Mouse (Mus musculus): ENCODE results near the gene Gm21190. TPM values are rescaled to one million over a fixed set of nuclear protein-coding genes. Genes with fewer than 3 reads are reported as not detected.
"Not testable (repeated sequence)": the region's sequence is repeated elsewhere in the genome, so short reads cannot be mapped to it uniquely, and the experiment has no call there.

Gm21190 gene
- polyA plus RNA-seq, 1 experiment from 2014 or later: not detected

DNA sequence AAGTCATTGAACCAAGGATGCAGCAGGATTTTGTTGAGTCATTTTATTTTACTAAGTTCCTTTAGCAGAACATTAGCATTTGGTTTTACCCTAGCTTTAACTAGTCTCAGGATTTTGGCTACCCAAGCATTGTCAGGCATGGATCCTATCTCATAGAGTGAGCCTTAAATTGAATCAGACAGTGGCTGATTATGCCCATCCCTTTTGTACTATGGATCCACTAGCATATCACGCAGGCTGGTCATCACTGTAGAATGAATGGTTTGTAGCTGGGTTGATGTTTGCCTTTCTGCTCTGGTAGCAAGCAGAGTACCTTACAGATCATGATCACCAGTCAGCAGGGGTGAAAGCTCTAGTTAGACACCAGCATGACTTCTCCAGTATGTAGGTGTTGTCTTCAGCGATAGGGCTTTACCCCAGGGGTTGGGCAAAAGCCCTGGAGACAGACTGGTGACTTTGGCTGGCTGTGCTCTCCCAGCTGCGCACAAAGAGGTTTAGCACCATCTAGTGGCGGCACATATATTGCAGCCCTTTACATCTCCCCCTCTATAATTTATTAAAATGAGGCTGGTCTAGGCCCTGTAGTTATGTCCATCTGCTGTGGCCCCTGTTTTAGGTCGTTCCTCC, 30.1 kb downstream of the Gm21190 start:
- 30% methylated on average over 5 of the region's 5 CpGs for WGBS
- not testable (repeated sequence) for H3K9ac ChIP-seq (ENCODE audit: low read length); H3K9me3 ChIP-seq (replicated peaks; ENCODE audit: control insufficient read depth, low read length)

DNA sequence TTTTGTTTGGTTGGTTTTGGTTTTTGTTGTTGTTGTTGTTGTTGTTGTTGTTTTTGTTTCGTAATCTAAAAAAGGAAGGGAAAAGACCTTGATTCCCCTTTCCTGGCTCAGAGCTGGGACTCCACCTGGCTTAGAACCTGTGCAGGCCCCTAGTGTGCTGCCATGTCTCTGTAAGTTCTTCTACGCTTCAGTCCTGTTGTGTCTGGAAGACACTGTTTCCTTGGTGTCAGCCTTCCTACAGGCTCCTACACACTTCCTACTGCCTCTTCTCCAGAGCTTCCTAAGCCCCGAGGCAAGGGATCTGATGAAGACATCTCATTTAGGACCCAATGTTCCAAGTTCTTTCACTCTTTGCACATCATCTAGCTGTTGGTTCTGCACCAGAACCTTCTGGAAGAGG, 30.7 kb downstream of the Gm21190 start:
- not testable (repeated sequence) for H3K4me1 ChIP-seq (ENCODE audit: control insufficient read depth, insufficient read depth, low read length); H3K4me3 ChIP-seq (replicated peaks; ENCODE audit: low read length); H3K9me3 ChIP-seq (replicated peaks; ENCODE audit: control insufficient read depth, low read length); H3K4me2 ChIP-seq (ENCODE audit: low read depth, low read length); H3K36me3 ChIP-seq (ENCODE audit: control insufficient read depth, insufficient read depth, low read length); H3K9ac ChIP-seq (ENCODE audit: low read length); H3K27ac ChIP-seq (ENCODE audit: low read length); H3K27me3 ChIP-seq (ENCODE audit: control insufficient read depth, insufficient read depth, low read length)
- WGBS: 70% methylated on average over 3 of the region's 3 CpGs
- peak; percentile 5; the same call in 1 of the 2 replicates for ATAC-seq (ENCODE audit: insufficient read depth, low FRiP score)

More for the DNA sequence above, 30.1 kb downstream of the Gm21190 start:
- H3K36me3 ChIP-seq (ENCODE audit: control insufficient read depth, insufficient read depth, low read length); H3K27ac ChIP-seq (ENCODE audit: low read length); H3K27me3 ChIP-seq (ENCODE audit: control insufficient read depth, insufficient read depth, low read length); H3K4me3 ChIP-seq (replicated peaks; ENCODE audit: low read length); H3K4me1 ChIP-seq (ENCODE audit: control insufficient read depth, insufficient read depth, low read length); H3K4me2 ChIP-seq (ENCODE audit: low read depth, low read length): not testable (repeated sequence)
- peak; percentile 71 for ATAC-seq (ENCODE audit: insufficient read depth, low FRiP score)

DNA sequence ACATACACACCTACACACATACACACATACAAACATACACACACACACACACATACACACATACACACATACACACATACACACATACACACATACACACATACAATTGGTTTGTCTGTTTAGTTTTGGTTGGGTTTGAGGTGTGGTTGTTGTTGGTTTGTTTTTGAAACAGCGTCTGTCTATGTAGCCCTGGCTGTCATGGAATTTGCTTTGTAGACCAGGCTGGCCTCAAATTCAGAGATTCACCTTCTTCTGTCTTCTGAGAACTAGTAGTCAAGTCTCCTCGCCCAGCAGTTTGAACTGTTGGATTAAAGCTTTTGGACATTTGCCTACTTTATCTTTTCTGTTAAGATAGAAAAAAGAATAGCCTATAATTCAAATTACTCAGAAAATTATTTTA, 38.1 kb downstream of the Gm21190 start:
- H3K4me2 ChIP-seq (ENCODE audit: low read depth, low read length); H3K27me3 ChIP-seq (ENCODE audit: control insufficient read depth, insufficient read depth, low read length); H3K4me1 ChIP-seq (ENCODE audit: control insufficient read depth, insufficient read depth, low read length); H3K27ac ChIP-seq (ENCODE audit: low read length); H3K4me3 ChIP-seq (replicated peaks; ENCODE audit: low read length); H3K9me3 ChIP-seq (replicated peaks; ENCODE audit: control insufficient read depth, low read length); H3K36me3 ChIP-seq (ENCODE audit: control insufficient read depth, insufficient read depth, low read length); H3K9ac ChIP-seq (ENCODE audit: low read length): not testable (repeated sequence)
- peak; percentile 66; the same call in 1 of the 2 replicates for ATAC-seq (ENCODE audit: insufficient read depth, low FRiP score)
- WGBS: 56% methylated on average over 2 of the region's 2 CpGs

DNA sequence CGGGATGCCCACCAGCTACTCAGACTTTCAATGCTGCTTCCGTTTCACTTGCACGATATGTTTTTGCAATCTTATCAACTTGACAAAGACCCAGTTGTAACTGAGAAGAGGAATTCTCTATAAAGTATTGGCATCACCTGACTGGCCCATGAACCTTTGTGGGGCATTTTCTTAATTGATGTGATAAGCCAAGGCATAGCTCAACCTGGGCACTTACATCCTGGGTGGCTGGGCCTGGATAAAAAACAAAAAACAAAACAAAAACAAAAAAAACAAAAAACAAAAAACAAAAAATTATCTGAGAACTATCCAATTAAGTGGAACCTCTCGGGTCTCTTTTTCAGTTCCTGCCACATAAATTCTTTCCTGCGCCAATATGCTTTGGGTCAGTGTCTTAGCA, 40.3 kb downstream of the Gm21190 start:
- no peak overlapping the region for H3K27ac ChIP-seq (ENCODE audit: low read length)
- no peaks in the 10 kb centered on the region for H3K4me1 ChIP-seq (ENCODE audit: control insufficient read depth, insufficient read depth, low read length)
- H3K36me3 ChIP-seq (ENCODE audit: control insufficient read depth, insufficient read depth, low read length): no peaks in the 10 kb centered on the region
- H3K27me3 ChIP-seq (ENCODE audit: control insufficient read depth, insufficient read depth, low read length): no peaks in the 10 kb centered on the region
- no peak overlapping the region for H3K9ac ChIP-seq (ENCODE audit: low read length)
- H3K9me3 ChIP-seq (replicated peaks; ENCODE audit: control insufficient read depth, low read length): peaks cover 15% of the 10 kb centered on the region
- peak; percentile 44; the same call in 1 of the 2 replicates for ATAC-seq (ENCODE audit: insufficient read depth, low FRiP score)
- H3K4me3 ChIP-seq (replicated peaks; ENCODE audit: low read length): no peak overlapping the region
- 79% methylated on average over 5 of the region's 5 CpGs for WGBS
- H3K4me2 ChIP-seq (ENCODE audit: low read depth, low read length): no peak overlapping the region

DNA sequence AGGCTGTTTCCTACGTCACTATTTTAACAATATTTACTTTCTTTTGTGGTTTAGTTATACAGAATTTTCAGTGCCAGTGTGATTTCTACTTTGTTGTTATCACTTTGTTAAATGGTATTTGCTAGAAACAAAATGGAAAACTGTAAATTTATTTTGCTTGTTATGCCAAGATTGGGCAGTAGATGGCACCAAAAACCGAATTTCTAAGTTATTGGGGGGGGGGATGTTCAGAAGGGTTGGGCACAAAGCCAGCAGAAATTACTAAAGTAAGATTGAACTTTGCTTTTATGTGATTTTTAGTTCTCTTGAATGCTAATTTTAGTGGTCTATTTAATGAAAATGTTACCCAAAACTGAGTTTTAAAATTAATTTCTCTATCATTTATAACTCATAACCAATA, 44.4 kb downstream of the Gm21190 start:
- not testable (repeated sequence) for H3K27ac ChIP-seq (ENCODE audit: low read length); H3K36me3 ChIP-seq (ENCODE audit: control insufficient read depth, insufficient read depth, low read length); H3K4me3 ChIP-seq (replicated peaks; ENCODE audit: low read length); H3K4me1 ChIP-seq (ENCODE audit: control insufficient read depth, insufficient read depth, low read length); H3K9ac ChIP-seq (ENCODE audit: low read length); H3K27me3 ChIP-seq (ENCODE audit: control insufficient read depth, insufficient read depth, low read length); ATAC-seq (ENCODE audit: insufficient read depth, low FRiP score); H3K4me2 ChIP-seq (ENCODE audit: low read depth, low read length)
- 20% methylated on average over 2 of the region's 2 CpGs for WGBS
- H3K9me3 ChIP-seq (replicated peaks; ENCODE audit: control insufficient read depth, low read length): peaks cover 11% of the 10 kb centered on the region; the same call in 1 of the 2 replicates

DNA sequence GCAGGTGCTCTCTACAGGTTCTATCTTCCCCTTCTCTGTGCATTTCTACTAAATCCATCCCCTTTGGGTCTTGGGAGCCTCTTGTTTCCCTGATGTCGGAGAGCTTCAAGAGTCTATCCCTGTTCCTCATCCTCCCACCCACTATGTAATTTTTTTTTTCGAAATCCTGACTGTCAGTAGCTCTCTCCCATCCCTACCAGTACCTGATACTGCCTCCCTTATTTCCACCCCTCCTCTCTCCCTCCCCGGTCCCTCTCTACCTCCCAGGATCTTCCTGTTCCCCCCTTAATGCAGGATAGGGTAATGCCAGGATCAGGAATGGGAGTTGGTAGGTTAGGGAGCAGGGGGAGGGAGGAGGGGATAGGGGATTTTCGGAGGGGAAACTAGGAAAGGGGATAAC, 45.4 kb downstream of the Gm21190 start:
- 57% methylated on average over 4 of the region's 4 CpGs for WGBS
- not testable (repeated sequence) for H3K36me3 ChIP-seq (ENCODE audit: control insufficient read depth, insufficient read depth, low read length); H3K4me3 ChIP-seq (replicated peaks; ENCODE audit: low read length); H3K4me1 ChIP-seq (ENCODE audit: control insufficient read depth, insufficient read depth, low read length); H3K4me2 ChIP-seq (ENCODE audit: low read depth, low read length); H3K27ac ChIP-seq (ENCODE audit: low read length); H3K9ac ChIP-seq (ENCODE audit: low read length); H3K9me3 ChIP-seq (replicated peaks; ENCODE audit: control insufficient read depth, low read length); ATAC-seq (ENCODE audit: insufficient read depth, low FRiP score); H3K27me3 ChIP-seq (ENCODE audit: control insufficient read depth, insufficient read depth, low read length)

DNA sequence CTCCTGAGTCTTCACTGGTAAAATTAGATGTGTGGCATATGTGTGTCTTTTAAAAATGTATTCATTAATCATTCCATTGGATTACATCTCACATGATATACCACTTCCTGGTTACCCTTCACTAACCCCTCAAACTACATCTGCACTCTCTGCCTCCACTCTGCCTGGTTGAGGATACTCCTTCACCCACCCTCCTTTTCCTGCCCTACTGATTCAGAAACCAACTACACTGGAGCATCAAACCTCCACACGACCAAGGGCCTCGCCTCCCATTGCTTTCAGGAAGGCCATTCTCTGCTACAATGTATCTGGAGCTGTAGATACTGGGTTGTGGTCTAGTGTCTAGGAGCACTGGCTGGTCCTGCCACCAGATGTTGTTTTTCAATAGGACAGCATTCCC, 46.2 kb downstream of the Gm21190 start:
- peaks cover 10% of the 10 kb centered on the region; the same call in 1 of the 2 replicates for H3K9me3 ChIP-seq (replicated peaks; ENCODE audit: control insufficient read depth, low read length)
- not testable (repeated sequence) for H3K9ac ChIP-seq (ENCODE audit: low read length); H3K27ac ChIP-seq (ENCODE audit: low read length); H3K4me3 ChIP-seq (replicated peaks; ENCODE audit: low read length); H3K36me3 ChIP-seq (ENCODE audit: control insufficient read depth, insufficient read depth, low read length); H3K27me3 ChIP-seq (ENCODE audit: control insufficient read depth, insufficient read depth, low read length); H3K4me2 ChIP-seq (ENCODE audit: low read depth, low read length); H3K4me1 ChIP-seq (ENCODE audit: control insufficient read depth, insufficient read depth, low read length); ATAC-seq (ENCODE audit: insufficient read depth, low FRiP score)
- 62% methylated on average over 2 of the region's 2 CpGs for WGBS

DNA sequence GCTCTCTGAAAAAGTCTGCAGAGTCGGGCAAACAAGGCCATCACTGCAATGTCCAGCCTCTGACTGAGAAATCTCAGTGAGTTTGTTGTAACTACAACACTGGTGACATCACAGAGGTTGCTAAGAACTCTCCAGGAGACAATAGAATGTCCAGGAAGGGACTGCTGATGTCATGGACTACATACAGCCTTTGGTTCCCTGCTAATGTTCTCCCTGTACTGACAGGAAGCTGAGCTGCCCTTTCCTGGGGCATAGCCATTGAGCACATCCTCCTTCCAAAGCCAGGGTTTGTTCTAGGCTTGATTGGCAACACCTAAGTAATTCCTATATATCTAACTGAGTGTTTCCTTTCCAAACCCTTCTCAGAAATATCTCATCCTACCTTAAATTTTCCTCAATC, 52.6 kb downstream of the Gm21190 start, which contains the start of gene Gm21149:
TSS of gene Gm21149 (minus strand) at position 101 of the 400 bp plus-strand sequence.
- H3K9ac ChIP-seq (ENCODE audit: low read length); H3K36me3 ChIP-seq (ENCODE audit: control insufficient read depth, insufficient read depth, low read length); H3K4me3 ChIP-seq (replicated peaks; ENCODE audit: low read length); H3K9me3 ChIP-seq (replicated peaks; ENCODE audit: control insufficient read depth, low read length); H3K27me3 ChIP-seq (ENCODE audit: control insufficient read depth, insufficient read depth, low read length); H3K4me2 ChIP-seq (ENCODE audit: low read depth, low read length); H3K4me1 ChIP-seq (ENCODE audit: control insufficient read depth, insufficient read depth, low read length); H3K27ac ChIP-seq (ENCODE audit: low read length); ATAC-seq (ENCODE audit: insufficient read depth, low FRiP score): not testable (repeated sequence)
- 68% methylated on average over 1 of the region's 1 CpGs for WGBS
